Mouse (Mus musculus) gonadal fat pad, adult 2 months (tissue): ENCODE measurements around the gene Rpl26. TPM values are rescaled to one million over a fixed set of nuclear protein-coding genes. Genes with fewer than 3 reads are reported as not detected.

ENCODE experiments used
- DNase-seq: peaks from one replicate; pipeline ENCODE4 v3.0.0-alpha.2; 2012; ENCODE audit warnings: low read depth
- polyA plus RNA-seq: library from polyadenylated mRNA; depleted of rRNA; stranded (reverse); fragments of >200 nt; gene quantifications from 2 replicates; pipeline ENCODE4 v1.2.3, GENCODE M21; 2012

The Rpl26 gene
- polyA plus RNA-seq, 1 experiment, result 2,313 TPM

DNA sequence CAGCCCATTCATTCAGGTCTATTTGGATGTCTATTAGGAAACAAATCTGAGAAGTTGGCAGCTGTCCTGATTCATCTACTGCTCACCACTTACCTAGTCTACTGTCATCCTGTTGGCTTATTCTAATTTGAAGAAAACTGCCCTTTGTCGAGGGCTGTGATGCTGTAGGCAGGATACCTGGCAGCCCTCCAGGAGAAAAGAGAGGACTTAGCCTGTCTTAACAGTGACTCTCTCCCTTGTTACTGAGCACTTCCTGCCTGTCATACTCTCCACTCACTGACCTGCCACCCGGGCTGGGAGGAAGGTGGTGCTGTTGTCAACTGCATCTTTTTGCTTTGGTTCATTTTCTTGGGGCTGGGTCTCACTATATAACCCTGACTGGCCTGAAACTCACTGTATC is 10.8 kb upstream of the Rpl26 start:
- DNase-seq, result no peak

DNA sequence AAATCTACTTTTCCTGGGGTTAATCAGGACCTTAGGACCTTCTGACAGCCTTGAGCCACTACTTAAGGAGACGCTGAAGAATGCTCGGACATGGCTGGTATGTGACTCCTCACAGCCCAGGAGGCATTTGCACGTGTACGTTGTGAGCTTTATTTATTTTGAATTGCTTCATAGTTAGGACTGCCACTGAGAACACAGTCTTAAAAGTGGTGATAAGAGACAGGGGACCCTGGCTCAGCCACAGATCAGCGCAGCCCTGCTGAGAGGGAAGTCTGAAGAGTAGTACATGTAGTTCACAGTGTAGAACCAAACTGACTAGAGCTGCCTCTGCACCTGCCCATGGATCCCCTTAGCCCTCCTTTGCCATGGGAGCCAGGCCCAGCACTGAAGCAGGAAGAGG is 9.6 kb upstream of the Rpl26 start:
- no peak for DNase-seq

DNA sequence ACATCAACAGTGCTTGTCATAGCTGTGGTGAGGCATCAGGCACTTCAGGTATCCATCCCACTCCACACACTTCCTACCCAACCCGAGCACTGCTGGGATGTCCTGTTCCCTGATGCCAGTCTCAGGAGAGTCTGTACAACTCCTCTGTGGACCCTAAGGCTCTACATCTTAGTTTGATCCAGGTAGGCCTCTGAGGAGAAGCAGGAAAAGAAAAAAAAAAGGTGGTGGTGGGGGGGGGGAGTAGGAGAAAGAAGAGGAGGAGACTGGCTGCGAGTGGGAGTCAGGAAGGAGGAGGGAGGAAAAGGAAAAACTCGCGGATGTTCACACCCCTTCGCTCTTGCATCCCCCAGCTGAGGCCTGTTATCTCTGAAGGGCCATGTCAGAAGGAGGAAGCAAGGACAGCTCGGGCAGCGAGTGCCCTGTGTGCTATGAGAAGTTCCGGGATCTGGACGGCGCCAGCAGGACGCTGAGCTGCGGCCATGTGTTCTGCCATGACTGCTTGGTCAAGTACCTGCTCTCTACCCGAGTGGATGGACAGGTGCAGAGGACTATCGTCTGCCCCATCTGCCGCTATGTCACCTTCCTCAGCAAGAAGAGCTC is 9.1 kb upstream of the Rpl26 start:
- no peak for DNase-seq

DNA sequence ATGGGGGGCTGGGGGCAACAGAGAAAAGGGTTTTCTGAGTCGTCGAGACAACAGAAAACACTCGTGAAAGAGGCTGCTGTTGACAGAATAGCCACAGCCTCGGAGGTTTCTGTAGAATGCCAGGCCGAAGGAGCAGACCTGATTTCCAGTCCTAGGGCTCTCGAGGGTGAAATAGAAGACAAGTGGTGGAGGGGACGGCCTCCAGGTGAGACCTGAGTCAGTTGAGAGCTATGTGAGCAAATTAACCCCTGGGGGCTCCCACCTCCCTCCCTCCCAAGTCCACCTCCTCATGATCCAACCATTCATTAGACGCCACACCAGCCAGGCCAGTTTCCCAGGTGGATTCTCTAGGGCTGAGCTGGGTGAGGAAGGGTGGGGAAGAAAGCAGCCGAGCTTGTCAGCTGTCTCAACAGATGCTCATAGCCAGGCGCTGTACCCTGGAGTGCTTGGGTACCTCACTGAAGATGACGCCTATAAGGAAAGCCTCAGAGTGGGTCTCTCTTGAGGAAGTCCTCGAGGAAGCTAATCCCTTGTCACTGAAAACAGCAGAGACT is 7.4 kb upstream of the Rpl26 start:
- no peak for DNase-seq

DNA sequence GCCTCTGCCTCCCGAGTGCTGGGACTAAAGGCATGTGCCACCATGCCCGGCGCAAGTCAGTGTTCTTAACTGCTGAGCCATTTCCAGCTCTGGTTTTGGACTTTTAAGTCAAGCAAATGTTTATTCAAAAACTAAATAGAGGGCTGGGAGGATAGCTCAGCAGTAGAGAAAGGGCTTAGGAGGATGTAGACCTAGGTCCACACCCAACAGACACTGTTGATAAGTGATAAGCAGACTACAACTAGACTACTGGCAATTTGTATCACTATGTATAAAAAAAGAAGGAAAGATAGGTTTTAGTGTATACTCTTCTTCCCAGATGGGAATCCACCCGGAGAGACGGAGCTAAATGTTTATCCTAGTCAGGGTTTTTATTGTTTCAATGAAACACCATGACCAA is 5.1 kb upstream of the Rpl26 start:
- DNase-seq, result no peak

DNA sequence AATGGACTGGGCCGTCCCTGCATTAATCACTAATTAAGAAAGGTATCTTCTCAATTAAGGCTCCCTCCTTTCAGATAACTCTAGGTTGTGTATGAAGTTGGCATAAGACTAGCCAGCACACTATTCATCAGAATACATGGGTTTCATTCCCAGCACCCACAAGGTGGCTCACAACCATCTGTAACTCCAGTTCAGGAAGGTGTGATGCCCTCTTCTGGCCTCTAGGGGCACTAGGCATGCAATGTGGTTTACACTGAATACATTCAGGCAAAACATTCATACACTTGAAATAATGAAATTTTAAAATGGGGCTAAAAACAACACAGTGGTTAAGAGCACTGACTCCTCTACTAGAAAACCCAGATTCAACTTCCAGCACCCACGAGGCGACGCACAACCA is 4.3 kb upstream of the Rpl26 start:
- no peak for DNase-seq

DNA sequence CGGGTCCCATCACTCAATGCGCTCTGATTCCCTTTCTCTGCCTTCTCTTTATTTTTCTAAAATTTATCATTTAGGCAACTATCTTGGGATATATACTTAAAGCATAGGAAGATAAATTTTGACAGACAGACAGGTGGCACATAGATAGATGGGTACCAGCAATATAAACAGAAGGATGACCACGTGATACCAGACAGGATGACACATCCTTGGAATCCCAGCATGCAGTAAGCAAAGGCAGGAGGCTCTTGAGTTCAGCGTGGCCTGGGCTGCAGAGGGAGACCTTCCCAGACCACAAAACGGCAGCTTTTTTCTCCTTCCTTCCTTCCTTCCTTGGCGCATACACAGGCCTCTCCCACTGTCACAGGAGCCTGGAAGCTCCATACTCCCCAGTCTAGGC is 3.5 kb upstream of the Rpl26 start:
- no peak for DNase-seq

DNA sequence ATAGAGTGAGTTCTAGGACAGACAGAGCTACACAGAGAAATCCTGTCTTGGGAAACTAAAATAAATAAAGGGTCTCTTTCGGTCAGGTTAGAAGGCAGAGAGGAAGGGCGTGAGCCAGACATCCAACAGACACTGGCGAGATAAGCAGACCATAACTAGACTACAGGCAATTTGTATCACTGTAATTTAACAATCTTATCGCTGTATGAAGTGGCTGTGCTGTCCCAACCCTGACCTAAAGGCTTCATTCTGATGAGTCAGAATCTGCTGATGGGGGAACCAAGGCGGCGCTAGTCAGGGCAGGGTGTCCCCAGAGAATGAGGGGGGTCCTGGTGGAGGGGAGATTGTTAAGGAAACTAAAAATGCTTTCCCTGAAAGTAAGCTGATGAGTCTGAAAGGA is 2.6 kb upstream of the Rpl26 start:
- DNase-seq, result no peak

DNA sequence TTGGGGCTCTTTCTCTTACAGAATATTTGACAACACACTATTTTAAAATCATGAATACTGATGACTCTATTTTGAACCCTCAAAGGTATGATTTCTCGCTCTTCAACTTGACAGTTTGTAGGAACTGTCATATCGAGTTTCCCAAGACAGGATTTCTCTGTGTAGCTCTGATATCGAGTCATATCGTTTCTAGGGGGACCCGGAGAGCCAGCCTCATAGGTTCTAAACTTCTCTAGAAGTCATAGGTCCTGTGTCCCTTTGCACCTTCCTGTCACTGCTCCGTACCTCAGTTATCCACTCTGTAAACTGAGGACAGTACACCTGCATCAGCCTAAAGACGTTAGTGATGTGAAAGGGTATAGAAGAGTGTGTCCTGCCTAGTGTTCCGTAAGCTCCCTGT is 1.6 kb upstream of the Rpl26 start:
- no peak for DNase-seq

DNA sequence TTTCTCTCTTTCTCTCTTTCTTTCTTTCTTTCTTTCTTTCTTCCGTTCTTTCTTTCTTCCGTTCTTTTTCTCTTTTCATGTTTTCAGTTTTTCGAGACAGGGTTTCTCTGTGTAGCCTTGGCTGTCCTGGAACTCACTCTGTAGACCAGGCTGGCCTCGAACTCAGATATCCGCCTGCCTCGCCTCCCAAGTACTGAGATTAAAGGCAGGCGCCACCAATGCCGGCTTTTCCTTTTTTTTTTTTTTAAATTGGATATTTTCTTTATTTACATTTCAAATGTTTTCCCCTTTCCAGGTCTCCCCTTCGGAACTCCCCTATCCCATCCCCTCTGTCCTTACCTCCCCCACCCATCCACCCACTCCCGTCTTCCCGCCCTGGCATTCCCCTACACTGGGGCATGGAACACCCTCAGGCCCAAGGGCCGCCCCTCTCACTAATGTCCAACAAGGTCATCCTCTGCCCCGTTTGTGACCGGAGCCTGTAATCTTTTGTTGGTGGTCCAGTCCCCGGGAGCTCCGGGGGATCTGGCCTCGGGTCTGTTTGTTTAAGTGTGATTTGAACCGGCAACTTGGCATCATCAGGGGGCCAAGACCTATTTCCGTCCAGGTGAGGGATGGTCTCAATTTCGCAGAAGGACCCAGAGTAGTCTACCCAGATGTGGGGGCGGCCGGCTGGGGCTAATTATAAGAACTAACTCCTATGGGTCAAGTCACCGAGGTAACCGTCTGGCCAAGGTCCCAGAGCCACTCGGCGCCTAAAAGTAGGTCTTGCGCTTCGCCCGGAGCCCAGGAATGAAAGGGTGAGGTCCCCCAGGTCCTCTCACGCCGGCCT is 648 bp upstream of the Rpl26 start:
- no peak for DNase-seq

DNA sequence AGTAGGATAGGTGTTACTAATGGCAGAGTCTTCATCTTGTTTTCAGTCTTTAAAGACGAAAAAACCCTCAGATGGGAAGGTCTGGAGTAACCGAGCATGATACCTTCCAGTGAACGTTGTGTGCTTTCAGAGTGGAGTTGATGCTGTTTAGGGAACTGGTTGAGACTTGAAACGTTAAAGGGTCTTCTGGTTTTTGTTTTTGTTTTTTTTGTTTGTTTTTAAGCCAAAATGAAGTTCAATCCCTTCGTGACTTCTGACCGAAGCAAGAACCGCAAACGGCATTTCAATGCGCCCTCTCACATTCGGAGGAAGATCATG is 623 bp downstream of the Rpl26 start:
- DNase-seq, result no peak

DNA sequence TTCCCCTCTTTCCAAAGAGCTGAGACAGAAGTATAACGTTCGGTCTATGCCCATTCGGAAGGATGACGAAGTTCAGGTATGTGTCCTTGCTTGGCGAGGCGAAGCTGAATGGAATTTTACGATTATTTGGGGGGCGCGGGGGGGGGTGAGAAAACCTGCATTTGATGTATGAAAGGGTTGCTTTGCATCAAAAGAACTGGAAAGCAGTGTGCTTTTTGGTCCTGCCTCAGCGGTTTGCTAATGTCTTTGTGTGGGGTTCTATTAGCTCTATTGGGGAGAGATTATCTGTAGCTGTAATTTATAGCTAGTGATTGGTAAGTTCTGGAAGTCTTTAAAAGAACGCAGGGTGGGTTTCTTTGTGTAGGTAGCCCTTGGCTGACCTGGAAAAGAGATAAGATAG is 984 bp downstream of the Rpl26 start:
- DNase-seq, result no peak

DNA sequence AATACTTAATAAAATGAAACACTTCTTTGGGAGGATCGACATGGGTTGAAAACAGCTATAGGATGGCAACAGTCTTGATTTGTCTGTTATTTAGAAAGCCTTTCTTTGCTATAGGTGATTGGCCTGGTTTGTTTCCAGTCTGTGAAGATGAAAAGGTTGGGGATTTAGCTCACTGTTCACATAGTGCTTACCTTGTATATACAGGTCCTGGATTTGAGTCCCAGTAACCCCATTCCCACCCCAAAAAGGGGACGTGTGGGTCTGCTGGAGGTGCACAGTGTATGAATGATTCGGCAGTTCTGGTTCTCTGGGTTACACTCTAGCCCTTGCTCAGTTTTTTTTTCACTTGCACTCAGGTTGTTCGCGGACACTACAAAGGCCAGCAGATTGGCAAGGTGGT is 1.4 kb downstream of the Rpl26 start:
- no peak for DNase-seq

DNA sequence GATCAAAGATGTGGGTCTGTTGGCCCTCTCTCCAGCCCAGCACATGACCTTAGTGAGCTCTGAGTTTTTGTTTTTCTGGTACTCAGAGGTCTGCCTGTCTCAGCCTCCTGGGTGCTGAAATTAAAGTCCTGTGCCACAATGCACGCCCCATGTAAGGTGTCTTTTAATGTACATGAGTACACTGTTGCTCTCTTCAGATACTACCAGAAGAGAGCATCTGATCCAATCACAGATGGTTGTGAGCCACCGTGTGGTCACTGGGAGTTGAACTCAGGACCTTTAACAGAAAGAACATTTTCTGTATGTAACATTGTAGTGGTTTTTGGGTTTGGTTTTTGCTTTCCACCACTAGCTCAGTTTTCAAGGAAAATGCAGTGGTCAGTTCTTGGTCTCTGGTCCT is 2.4 kb downstream of the Rpl26 start:
- no peak for DNase-seq

DNA sequence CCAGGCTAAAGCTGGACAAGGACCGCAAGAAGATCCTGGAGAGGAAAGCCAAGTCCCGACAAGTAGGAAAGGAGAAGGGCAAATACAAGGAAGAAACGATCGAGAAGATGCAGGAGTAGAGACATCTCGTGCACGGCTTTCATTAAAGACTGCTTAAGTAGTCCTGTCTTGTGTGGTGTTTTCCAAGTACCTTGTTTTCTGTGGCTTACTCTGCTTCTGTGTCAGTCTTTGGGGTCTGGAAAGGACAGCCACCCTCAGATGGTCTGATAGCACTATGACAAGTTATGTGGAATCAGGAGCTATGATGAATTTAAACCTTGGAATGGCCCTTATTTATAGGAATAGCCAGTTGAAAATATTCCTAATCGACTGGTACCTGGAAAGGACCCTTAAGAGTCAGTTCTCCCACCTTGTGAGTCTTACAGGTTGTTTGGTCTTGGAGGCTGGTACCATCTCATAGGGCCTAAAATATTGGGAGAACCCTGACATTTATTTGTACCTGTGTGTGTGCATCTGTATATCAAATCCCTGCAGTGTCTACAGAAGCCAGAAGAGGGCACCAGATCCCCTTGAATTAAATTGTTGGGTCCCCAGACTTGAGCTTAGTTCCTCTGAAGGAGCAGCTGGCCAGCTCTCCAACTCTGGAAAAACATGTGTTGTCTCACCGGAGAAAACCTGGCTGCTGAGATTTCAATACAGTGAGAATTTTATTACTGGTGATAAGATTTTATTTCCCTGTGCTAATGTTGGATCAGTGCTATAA is 3.2 kb downstream of the Rpl26 start:
- DNase-seq, result no peak

DNA sequence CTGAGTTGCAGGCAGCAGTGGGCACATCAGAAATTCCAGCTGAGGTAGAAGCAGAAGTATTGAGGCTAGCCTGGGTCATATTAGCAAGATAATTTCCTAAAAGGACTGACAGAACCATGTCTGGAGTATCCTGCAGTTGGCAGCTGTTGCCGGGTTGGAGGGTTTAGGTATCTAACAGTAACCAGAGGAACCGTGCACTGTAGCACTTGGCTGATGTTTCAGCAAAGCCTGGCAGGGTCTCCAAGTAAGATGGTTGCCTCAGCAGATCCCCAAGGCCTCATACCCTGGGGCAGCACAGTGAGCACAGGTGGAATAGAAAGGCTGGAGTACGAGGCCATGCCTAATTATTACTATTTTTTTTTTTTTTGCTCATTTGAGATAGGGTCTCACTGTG is 3.8 kb downstream of the Rpl26 start:
- DNase-seq, result no peak

DNA sequence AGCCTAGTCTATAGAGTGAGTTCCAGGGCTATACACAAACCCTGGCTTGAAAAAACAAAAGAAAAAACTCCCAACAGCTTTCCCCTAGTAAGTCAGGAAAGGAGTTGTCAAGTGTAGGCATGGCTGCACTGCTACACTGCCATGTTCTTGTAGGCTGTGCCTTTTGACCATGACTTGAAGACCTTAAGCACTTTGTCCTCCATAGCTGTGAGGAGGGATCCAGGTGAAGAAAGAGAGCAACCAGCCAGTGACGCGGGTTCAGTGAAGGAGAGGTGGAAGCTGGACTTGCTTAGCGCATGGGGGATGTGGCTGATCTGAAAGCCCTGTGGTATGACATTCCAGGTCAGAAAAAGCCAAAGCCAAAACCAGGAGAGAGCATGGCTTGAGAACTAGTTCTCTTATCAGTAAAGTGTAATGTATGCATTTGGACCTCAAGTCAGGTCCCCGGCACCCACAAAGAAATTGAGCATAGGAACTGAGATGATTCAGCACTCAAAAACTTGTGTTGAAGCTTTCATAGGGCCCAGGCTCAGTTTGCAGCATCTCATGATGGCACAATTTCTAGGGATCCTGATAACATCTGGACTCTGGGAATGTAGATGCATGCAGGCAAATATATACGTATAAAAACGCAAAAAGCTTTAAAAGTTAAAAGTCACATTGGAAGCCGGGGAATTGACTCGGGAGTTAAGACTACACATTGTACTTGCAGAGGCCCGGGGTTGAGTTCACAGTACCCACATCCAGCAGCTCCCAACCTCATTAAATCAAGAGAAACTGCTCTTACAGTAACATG is 4.5 kb downstream of the Rpl26 start:
- no peak for DNase-seq

DNA sequence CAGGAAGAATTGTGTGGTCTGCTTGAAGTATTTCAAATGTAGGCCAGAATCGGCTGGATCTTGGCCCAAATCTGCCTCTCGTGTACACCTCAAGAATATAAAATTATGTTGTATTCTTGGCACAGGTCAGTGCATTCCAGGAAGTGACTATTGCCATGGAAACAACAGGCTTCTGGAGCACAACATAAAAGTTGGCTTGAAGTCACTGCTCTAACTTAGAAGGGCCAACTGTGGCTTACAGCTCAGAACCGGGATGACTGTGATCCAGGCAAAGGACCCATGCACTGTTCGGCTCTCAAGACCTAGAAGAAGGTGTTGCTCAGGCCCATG is 5.0 kb downstream of the Rpl26 start:
- DNase-seq, result no peak

DNA sequence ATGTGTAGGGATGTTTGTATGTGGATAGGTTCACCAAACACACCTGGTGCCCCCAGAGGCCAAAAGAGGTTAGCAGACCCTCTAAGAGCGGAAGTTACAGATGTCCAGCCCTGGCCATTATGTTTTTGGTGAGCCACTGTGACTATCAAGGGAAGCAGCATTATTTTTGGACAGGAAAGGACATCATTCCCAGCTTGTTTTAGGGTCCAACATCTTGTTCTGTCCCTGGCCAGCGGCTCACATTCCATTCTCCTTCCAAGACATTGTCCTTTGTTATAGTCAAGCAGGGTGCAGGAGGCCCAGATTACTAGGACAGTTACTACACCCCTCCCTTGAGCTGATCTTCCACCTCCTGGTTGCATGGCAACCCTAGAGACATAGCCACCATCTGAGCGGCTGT is 5.9 kb downstream of the Rpl26 start:
- DNase-seq, result no peak

DNA sequence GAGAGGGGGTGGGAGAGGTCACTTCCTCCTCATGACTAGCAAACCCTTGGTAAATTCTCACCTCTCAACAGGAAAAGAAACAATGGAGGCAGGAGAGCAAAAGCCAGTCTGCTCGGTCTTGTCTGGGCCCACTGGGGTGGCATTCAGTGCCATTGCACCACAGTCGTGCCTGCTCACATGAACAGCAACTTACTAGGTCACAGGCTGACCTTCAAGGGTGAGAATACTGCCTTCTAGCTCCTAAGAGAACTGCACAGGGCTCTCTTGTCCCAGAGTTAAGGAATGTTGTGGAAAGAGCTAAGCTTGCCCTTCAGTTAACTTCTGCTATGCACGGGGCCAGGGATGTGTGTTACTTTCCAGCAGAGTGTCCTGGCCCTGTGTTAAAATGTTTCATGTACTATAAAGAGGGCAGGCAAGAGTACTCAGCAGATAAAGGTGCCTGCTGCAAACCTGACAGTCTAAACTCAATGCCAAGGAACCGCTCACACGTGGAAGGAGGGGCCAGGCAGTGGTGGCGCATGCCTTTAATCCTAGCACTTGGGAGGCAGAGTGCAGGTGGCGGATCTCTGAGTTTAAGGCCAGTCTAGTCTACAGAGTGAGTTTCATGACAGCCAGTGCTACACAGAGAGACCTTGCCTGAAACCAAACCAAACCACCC is 7.6 kb downstream of the Rpl26 start:
- DNase-seq, result no peak

DNA sequence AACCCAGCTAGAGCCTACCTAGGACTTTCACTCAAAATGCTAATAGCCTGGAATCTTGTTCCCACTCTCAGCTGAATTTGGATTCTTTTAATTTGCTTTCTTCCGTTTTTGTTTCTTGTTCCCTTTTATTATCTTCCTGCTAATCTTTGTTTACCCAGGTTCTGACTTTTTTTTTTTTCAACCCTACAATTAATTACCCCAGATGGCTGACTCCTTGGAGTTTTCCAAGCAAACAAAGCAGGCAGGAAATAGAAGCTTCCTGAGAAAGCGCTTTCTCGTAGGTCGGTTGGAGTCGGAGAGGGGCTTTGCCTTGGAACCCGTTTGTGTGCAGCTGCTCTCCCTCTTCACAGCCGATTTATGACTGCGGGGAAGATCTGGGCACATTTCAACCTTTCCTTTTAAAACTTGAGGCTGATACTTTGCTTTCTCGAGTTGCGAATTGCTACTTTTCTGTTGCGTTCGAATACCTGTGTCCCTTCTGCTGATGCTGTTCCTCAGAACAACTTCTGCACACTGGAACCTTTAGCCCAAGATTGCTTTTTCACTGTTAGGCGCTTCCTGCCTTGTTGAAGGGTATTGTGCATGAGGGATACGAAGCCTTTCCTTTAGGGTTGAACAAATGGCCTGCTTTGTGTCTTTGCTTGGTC is 10.3 kb downstream of the Rpl26 start:
- DNase-seq, result no peak
